Mouse (Mus musculus): ENCODE results near the gene Stat4. TPM values are rescaled to one million over a fixed set of nuclear protein-coding genes. Genes with fewer than 3 reads are reported as not detected.

Stat4 gene
- polyA plus RNA-seq, 1 experiment from 2014 or later, result 1.2 TPM

GRCm38 (mm10) chr1:52118860-52119591, 132.1 kb downstream of the Stat4 start, which contains the start of gene Stat1:
Gene Stat1, plus strand, starts transcription at chr1:52119440.
- no peaks in the 10 kb centered on the region for H3K36me3 ChIP-seq
- peak within 1 kb of the TSS; percentile 90 for H3K4me3 ChIP-seq
- peaks cover 18% of the 10 kb centered on the region for H3K27me3 ChIP-seq (ENCODE audit: low read depth, poor library complexity, severe bottlenecking)
- 4% methylated on average over 37 of the region's 37 CpGs for WGBS
- no peaks in the 10 kb centered on the region for H3K9me3 ChIP-seq (replicated peaks)
- peaks cover 13% of the 10 kb centered on the region for H3K4me1 ChIP-seq
- H3K27ac ChIP-seq (replicated peaks), result peak within 1 kb of the TSS; percentile 84
- DNase-seq (ENCODE audit: low spot score), result peak; percentile 95

GRCm38 (mm10) chr1:52119691-52120090, 132.7 kb downstream of the Stat4 start:
- DNase-seq (ENCODE audit: low spot score), result no peak
- peak overlapping the region; percentile 90 for H3K4me3 ChIP-seq
- H3K9me3 ChIP-seq (replicated peaks), result no peaks in the 10 kb centered on the region
- H3K27me3 ChIP-seq (ENCODE audit: low read depth, poor library complexity, severe bottlenecking), result peaks cover 18% of the 10 kb centered on the region
- 1% methylated on average over 20 of the region's 20 CpGs for WGBS
- H3K27ac ChIP-seq (replicated peaks), result peak overlapping the region; percentile 84
- no peaks in the 10 kb centered on the region for H3K36me3 ChIP-seq
- H3K4me1 ChIP-seq, result peaks cover 13% of the 10 kb centered on the region

- WGBS, result 46% methylated on average over 10 of the region's 10 CpGs
Observed at GRCm38 (mm10) chr1:52120191-52120590, 133.2 kb downstream of the Stat4 start.

GRCm38 (mm10) chr1:52121052-52121451, 134.1 kb downstream of the Stat4 start:
- Histone ChIP-seq H3K9me3 (replicated peaks) (no peaks in the 10 kb centered on the region), H3K36me3 (0 out of 2 replicates have a peak, but pooled peaks cover 2% of the 10 kb centered on the region), H3K4me3 (no peak overlapping the region), H3K4me1 (peaks cover 13% of the 10 kb centered on the region), H3K27me3 (ENCODE audit: low read depth, poor library complexity, severe bottlenecking) (peaks cover 18% of the 10 kb centered on the region), H3K27ac (replicated peaks) (no peak overlapping the region)
- no peak for DNase-seq (ENCODE audit: low spot score)
- WGBS, result 85% methylated on average over 3 of the region's 3 CpGs

More at GRCm38 (mm10) chr1:52120191-52120590, 133.2 kb downstream of the Stat4 start:
- DNase-seq (ENCODE audit: low spot score), result no peak
- Histone ChIP-seq H3K4me3 (peak overlapping the region; percentile 90), H3K27ac (replicated peaks) (no peak overlapping the region), H3K27me3 (ENCODE audit: low read depth, poor library complexity, severe bottlenecking) (peaks cover 18% of the 10 kb centered on the region), H3K9me3 (replicated peaks) (no peaks in the 10 kb centered on the region), H3K4me1 (peaks cover 13% of the 10 kb centered on the region), H3K36me3 (no peaks in the 10 kb centered on the region)

- H3K27ac ChIP-seq (replicated peaks), result no peak overlapping the region
- peaks cover 17% of the 10 kb centered on the region for H3K36me3 ChIP-seq
- no peak for DNase-seq (ENCODE audit: low spot score)
- 0 out of 2 replicates have a peak, but pooled peaks cover 5% of the 10 kb centered on the region for H3K9me3 ChIP-seq (replicated peaks)
- WGBS, result 79% methylated on average over 3 of the region's 3 CpGs
- peaks cover 5% of the 10 kb centered on the region for H3K4me1 ChIP-seq
- H3K4me3 ChIP-seq, result no peak overlapping the region
- peaks cover 15% of the 10 kb centered on the region for H3K27me3 ChIP-seq (ENCODE audit: low read depth, poor library complexity, severe bottlenecking)
Observed at GRCm38 (mm10) chr1:52124818-52125217, 137.9 kb downstream of the Stat4 start.

GRCm38 (mm10) chr1:52127350-52127749, 140.4 kb downstream of the Stat4 start:
- Histone ChIP-seq H3K27me3 (ENCODE audit: low read depth, poor library complexity, severe bottlenecking) (no peaks in the 10 kb centered on the region; the same call in 1 of the 2 replicates), H3K36me3 (peaks cover 17% of the 10 kb centered on the region), H3K4me3 (no peak overlapping the region), H3K9me3 (replicated peaks) (0 out of 2 replicates have a peak, but pooled peaks cover 5% of the 10 kb centered on the region), H3K27ac (replicated peaks) (no peak overlapping the region), H3K4me1 (no peaks in the 10 kb centered on the region)
- WGBS, result 94% methylated on average over 6 of the region's 6 CpGs
- no peak for DNase-seq (ENCODE audit: low spot score)

DNA sequence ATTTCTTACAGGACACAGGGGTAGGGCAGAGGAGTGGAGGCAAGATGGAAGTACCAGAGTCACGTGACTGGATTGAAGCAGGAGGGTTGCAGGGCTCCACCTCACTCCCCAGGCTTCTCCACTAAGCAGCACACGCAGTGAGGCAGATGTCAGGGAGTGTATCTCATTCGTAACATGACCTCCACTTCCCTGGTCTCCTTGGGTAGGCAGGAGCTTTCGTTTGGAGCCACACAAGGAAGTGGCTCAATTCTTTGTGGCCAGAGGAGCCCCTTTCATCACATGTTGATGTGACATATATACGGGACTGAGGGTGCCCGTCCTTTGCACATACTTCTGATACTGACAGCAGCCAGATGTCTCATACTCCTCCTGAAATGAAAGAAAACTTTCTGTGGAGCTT, 142.8 kb downstream of the Stat4 start:
- WGBS, result 74% methylated on average over 6 of the region's 6 CpGs
- H3K9me3 ChIP-seq (replicated peaks), result 0 out of 2 replicates have a peak, but pooled peaks cover 5% of the 10 kb centered on the region
- peaks cover 17% of the 10 kb centered on the region for H3K36me3 ChIP-seq
- H3K27me3 ChIP-seq (ENCODE audit: low read depth, poor library complexity, severe bottlenecking), result no peaks in the 10 kb centered on the region
- no peak overlapping the region for H3K27ac ChIP-seq (replicated peaks)
- no peak for DNase-seq (ENCODE audit: low spot score)
- no peak overlapping the region for H3K4me3 ChIP-seq
- H3K4me1 ChIP-seq, result no peaks in the 10 kb centered on the region

GRCm38 (mm10) chr1:52131787-52132377, 144.9 kb downstream of the Stat4 start:
- Histone ChIP-seq H3K4me3 (no peak overlapping the region), H3K36me3 (peaks cover 7% of the 10 kb centered on the region), H3K4me1 (no peaks in the 10 kb centered on the region), H3K9me3 (replicated peaks) (no peaks in the 10 kb centered on the region), H3K27ac (replicated peaks) (no peak overlapping the region), H3K27me3 (ENCODE audit: low read depth, poor library complexity, severe bottlenecking) (no peaks in the 10 kb centered on the region)
- no peak for DNase-seq (ENCODE audit: low spot score)
- WGBS, result 88% methylated on average over 11 of the region's 11 CpGs

GRCm38 (mm10) chr1:52133254-52133653, 146.3 kb downstream of the Stat4 start:
- Histone ChIP-seq H3K4me3 (no peak overlapping the region), H3K27ac (replicated peaks) (no peak overlapping the region), H3K9me3 (replicated peaks) (no peaks in the 10 kb centered on the region), H3K36me3 (no peaks in the 10 kb centered on the region), H3K27me3 (ENCODE audit: low read depth, poor library complexity, severe bottlenecking) (no peaks in the 10 kb centered on the region), H3K4me1 (no peaks in the 10 kb centered on the region)
- DNase-seq (ENCODE audit: low spot score), result no peak
- WGBS, result 81% methylated on average over 8 of the region's 8 CpGs

DNA sequence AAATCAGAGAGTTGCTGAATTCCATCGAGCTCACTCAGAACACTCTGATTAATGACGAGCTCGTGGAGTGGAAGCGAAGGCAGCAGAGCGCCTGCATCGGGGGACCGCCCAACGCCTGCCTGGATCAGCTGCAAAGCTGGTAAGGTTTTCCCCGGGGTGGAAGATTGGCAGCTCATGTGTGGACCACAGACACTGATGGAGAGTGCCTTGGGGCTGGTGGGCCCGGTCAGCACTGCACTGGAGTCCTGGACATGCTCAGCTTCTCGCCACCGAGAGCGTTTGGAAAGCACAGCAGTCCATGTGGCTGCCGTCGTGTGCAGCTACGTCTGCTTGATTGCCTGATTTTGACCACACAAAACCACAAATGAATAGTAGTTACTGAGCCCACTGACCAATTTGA, 150.3 kb downstream of the Stat4 start:
- Histone ChIP-seq H3K27me3 (ENCODE audit: low read depth, poor library complexity, severe bottlenecking) (no peaks in the 10 kb centered on the region), H3K4me1 (no peaks in the 10 kb centered on the region), H3K36me3 (no peaks in the 10 kb centered on the region), H3K4me3 (no peak overlapping the region), H3K9me3 (replicated peaks) (no peaks in the 10 kb centered on the region), H3K27ac (replicated peaks) (no peak overlapping the region)
- no peak for DNase-seq (ENCODE audit: low spot score)
- 83% methylated on average over 16 of the region's 16 CpGs for WGBS

DNA sequence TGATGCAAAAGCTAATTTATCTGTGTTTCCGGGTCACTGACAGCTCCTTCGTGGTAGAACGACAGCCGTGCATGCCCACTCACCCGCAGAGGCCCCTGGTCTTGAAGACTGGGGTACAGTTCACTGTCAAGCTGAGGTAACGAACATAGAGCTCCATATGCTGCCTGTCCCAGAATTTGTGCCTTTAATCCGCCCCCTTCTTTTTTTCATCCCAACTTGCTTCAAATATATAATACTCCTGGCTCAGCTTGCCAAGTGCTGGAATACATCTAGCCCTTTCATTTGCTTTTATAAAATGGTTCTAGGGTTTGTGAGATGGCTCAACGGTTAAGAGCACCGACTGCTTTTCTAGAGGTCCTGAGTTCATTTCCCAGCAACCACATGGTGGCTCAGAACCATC, 153.6 kb downstream of the Stat4 start:
- Histone ChIP-seq H3K36me3 (no peaks in the 10 kb centered on the region), H3K27me3 (ENCODE audit: low read depth, poor library complexity, severe bottlenecking) (no peaks in the 10 kb centered on the region), H3K9me3 (replicated peaks) (no peaks in the 10 kb centered on the region), H3K4me1 (no peaks in the 10 kb centered on the region), H3K4me3 (no peak overlapping the region), H3K27ac (replicated peaks) (no peak overlapping the region)
- DNase-seq (ENCODE audit: low spot score), result no peak
- 90% methylated on average over 9 of the region's 9 CpGs for WGBS

DNA sequence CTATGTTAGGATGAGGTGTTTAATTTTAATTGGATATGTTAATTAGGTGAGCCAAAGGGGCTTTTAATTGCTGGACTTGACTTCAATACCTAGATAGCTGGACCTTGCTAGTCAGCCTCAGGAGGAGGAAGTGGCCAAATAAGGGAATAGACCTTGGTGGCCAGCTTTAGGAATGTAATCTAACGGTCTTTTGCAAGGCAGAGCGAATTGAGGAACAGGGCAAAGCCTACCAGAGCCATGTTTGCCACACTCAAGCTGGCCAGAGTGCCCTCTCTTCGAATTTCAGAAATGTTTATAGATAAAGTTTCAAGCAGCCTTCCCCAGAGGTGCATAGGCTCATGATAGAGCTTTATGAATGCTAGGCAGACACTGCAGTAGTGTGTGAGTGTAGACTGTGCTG, 154.5 kb downstream of the Stat4 start:
- H3K27me3 ChIP-seq (ENCODE audit: low read depth, poor library complexity, severe bottlenecking), result no peaks in the 10 kb centered on the region
- no peak overlapping the region for H3K27ac ChIP-seq (replicated peaks)
- no peak overlapping the region for H3K4me3 ChIP-seq
- no peaks in the 10 kb centered on the region for H3K36me3 ChIP-seq
- no peaks in the 10 kb centered on the region for H3K9me3 ChIP-seq (replicated peaks)
- no peaks in the 10 kb centered on the region for H3K4me1 ChIP-seq
- DNase-seq (ENCODE audit: low spot score), result no peak
- WGBS, result 86% methylated on average over 3 of the region's 3 CpGs

- no peak overlapping the region for H3K4me3 ChIP-seq
- H3K27me3 ChIP-seq (ENCODE audit: low read depth, poor library complexity, severe bottlenecking), result no peaks in the 10 kb centered on the region
- 81% methylated on average over 4 of the region's 4 CpGs for WGBS
- H3K9me3 ChIP-seq (replicated peaks), result no peaks in the 10 kb centered on the region
- no peak for DNase-seq (ENCODE audit: low spot score)
- H3K27ac ChIP-seq (replicated peaks), result no peak overlapping the region
- H3K4me1 ChIP-seq, result peaks cover 4% of the 10 kb centered on the region; the same call in 1 of the 2 replicates
- no peaks in the 10 kb centered on the region for H3K36me3 ChIP-seq
Observed at GRCm38 (mm10) chr1:52142117-52142516, 155.2 kb downstream of the Stat4 start.

All from midbrain, embryonic 10.5 days (tissue).